8 mouse cellular contexts compared by ENCODE assay signal in the genomic region with DNA sequence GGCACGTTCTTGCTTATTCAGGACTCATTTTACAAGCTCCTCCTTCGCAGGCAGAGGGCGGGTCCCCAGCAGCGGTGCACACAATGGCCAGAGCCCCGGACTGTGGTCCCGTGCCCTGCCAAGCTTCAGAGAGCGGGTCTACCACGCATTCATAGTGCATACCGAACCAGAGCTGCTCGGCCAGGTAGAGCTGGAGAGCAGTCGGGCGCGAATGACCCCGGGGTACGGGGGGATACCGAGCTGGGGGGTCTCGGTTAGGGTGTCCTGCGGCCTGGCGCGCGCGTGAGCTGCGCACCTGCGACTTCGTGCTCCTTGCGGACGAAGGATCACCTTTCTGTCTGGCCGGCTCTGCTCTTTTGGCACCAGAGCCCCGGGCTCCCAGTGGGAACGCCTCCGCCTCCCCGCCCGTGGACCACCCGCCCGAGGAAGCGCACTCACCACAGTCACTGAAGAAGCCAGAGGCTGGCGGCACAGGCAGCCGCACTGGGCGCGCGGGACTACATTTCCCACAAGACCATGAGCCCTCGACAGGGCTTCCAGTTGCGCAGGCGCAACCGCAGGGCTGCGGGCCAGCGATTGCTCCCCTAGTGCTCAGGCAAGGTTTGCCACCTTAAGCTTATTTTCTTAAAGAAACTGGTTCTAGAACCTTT. TPM values are rescaled to one million over a fixed set of nuclear protein-coding genes. Genes with fewer than 3 reads are reported as not detected.
DNase-seq lines count a peak whose midpoint lies in the region; ATAC-seq lines count a peak whose summit lies in the region.

A gene (minus strand): TSS at position 495 of the 650 bp plus-strand sequence.

- H3K4me2 ChIP-seq in hindbrain, embryonic 13.5 days, result peak within 1 kb of the TSS; percentile 46

- H3K4me1 ChIP-seq in hindbrain, embryonic 13.5 days (replicated peaks), result peaks cover 7% of the 10 kb centered on the region

- H3K36me3 ChIP-seq in hindbrain, embryonic 13.5 days, result peaks cover 41% of the 10 kb centered on the region

- peak within 1 kb of the TSS; percentile 95 for H3K27ac ChIP-seq in hindbrain, embryonic 13.5 days

- H3K9ac ChIP-seq in hindbrain, embryonic 13.5 days, result peak within 1 kb of the TSS; percentile 97

- under 1% methylated on average over 47 of the region's 47 CpGs for WGBS in hindbrain, embryonic 13.5 days

- H3K9me3 ChIP-seq in hindbrain, embryonic 13.5 days, result peaks cover 36% of the 10 kb centered on the region

- peak within 1 kb of the TSS; percentile 77 for H3K4me3 ChIP-seq in hindbrain, embryonic 13.5 days

- ATAC-seq in hindbrain, embryonic 13.5 days (ENCODE audit: low FRiP score), result peak; percentile 99

- DNase-seq in NIH3T3 (ENCODE audit: low read depth), result peak; percentile 94
- peak; percentile 93 for DNase-seq in cerebellum, adult 9-10 months
- DNase-seq in frontal cortex, postnatal 14 days (ENCODE audit: low spot score in 2 of 2), result peak; percentile 89 to 90
- DNase-seq in layer of hippocampus, postnatal 14 days (ENCODE audit: low spot score in 2 of 2), result peak; percentile 90 to 95
- DNase-seq in lung, postnatal 10 days, result peak; percentile 95
- peak; percentile 76 for DNase-seq in retina, adult 2 months (ENCODE audit: low read depth, low spot score)
- peak; percentile 88 for DNase-seq in thymus, postnatal 25 days

- H3K27me3 ChIP-seq in hindbrain, embryonic 13.5 days, result no peaks in the 10 kb centered on the region

RNA-seq across cellular contexts. Expression of the gene that starts here (rescaled TPM):
- polyA plus RNA-seq in hindbrain, embryonic 13.5 days (2015; fragmentation: Nextera tagmentation; extraction: Ambion mirVana), result 44.6 and 46.2 TPM in 2 replicates
- 10 to 100 TPM; 16.4 to 18.0 TPM for total RNA-seq in layer of hippocampus, postnatal 14 days (2021)

Comparison
In these comparisons a context has a peak if more than half of its experiments do, and no peak if none do; other contexts are left out.
1. Peak in every context shown above with its lines: DNase-seq, ATAC-seq, H3K4me3 ChIP-seq and H3K27ac ChIP-seq.